Mouse (Mus musculus) brain, embryonic 14.5 days (tissue): ENCODE results near the gene Ift43.

Experiments used
- CTCF ChIP-seq: fragments of 200-500 bp; IDR thresholded peaks from 2 replicates; pipeline ENCODE4 v1.5.1; 2012; ENCODE audit warnings: inconsistent platforms, mild to moderate bottlenecking, moderate library complexity, borderline replicate concordance; ENCODE audit not compliant: insufficient read depth, insufficient read length; ENCODE audit errors: extremely low read depth
- POLR2A ChIP-seq: fragments of 200-500 bp; IDR thresholded peaks from 2 replicates; pipeline ENCODE4 v1.6.1; 2012; ENCODE audit warnings: mild to moderate bottlenecking, inconsistent platforms, borderline replicate concordance; ENCODE audit not compliant: poor library complexity, insufficient read depth, insufficient read length, severe bottlenecking; ENCODE audit errors: extremely low read depth

DNA sequence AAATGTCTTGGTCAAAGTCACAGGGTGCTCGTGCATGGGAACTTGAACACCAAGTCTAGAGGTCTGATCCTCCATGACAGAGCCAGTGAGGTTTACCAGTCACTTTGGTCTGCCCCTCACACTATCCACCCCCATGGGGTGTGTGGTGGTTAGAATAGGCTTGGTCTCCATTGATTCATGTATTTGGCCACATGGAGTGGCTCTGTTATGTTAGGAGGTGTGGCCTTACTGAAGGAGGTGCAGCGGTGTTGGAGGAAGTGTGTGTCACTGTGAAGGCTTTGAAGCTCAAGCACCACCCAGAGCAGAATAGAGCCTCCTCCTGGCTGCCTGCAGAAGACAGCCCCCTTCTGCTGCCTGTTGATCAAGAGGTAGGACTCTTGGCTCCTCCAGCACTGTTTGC, 99.5 kb downstream of the Ift43 start:
- TF ChIP-seq CTCF = no peak
- TF ChIP-seq POLR2A = no peak
